Mouse (Mus musculus) megakaryocyte, adult 5-6 weeks (primary cell): Measurements from ENCODE around the gene Fgf6. TPM values are rescaled to one million over a fixed set of nuclear protein-coding genes. Genes with fewer than 3 reads are reported as not detected.

Experiments used
- ATAC-seq: 2 replicates; pipeline ENCODE4 v1.8.0; 2016; ENCODE audit warnings: mild to moderate bottlenecking, inconsistent platforms; ENCODE audit not compliant: poor library complexity, severe bottlenecking
- total RNA-seq, 2 experiments: library from RNA; stranded (forward) in 1 of 2; stranded (reverse) in 1 of 2; fragments of 153-499, 151-499 nt in 1 of 2; fragments of 221-1000, 200-1000 nt in 1 of 2; gene quantifications; 2 replicates each; pipeline versions ENCODE4 v1.2.3 to v1.2.4; 2015 to 2017

Fgf6 gene
- total RNA-seq (2015) (not detected in 2 replicates), total RNA-seq (2017) (not detected in 2 replicates)

GRCm38 (mm10) chr6:127014906-127015770 lies at the start of gene Fgf6:
Fgf6 (plus strand) TSS chr6:127015586.
- no peak for ATAC-seq

- ATAC-seq, result no peak
Observed at GRCm38 (mm10) chr6:126966241-126967026, 49.0 kb upstream of the Fgf6 start.

- ATAC-seq, result peak; percentile 60
Observed at GRCm38 (mm10) chr6:126981539-126982234, 33.7 kb upstream of the Fgf6 start.

- ATAC-seq, result no peak
Observed at GRCm38 (mm10) chr6:126993676-126994075, 21.7 kb upstream of the Fgf6 start.

GRCm38 (mm10) chr6:126995494-126995893 lies 19.9 kb upstream of the Fgf6 start:
- ATAC-seq, result no peak

- peak; percentile 99 for ATAC-seq
Observed at GRCm38 (mm10) chr6:126996399-126996798, 19.0 kb upstream of the Fgf6 start.

- no peak for ATAC-seq
Observed at GRCm38 (mm10) chr6:127005646-127006045, 9.7 kb upstream of the Fgf6 start.

- no peak for ATAC-seq
Observed at GRCm38 (mm10) chr6:127006551-127006950, 8.8 kb upstream of the Fgf6 start.

- ATAC-seq, result no peak
Observed at GRCm38 (mm10) chr6:127010021-127010420, 5.4 kb upstream of the Fgf6 start.

GRCm38 (mm10) chr6:127011947-127012535 lies 3.3 kb upstream of the Fgf6 start:
- ATAC-seq, result no peak

GRCm38 (mm10) chr6:127019254-127019653 lies 3.9 kb downstream of the Fgf6 start:
- no peak for ATAC-seq

- no peak for ATAC-seq
Observed at GRCm38 (mm10) chr6:127020431-127020830, 5.0 kb downstream of the Fgf6 start.

- ATAC-seq, result no peak
Observed at GRCm38 (mm10) chr6:127024836-127025235, 9.4 kb downstream of the Fgf6 start.

GRCm38 (mm10) chr6:127034760-127035159 lies 19.4 kb downstream of the Fgf6 start:
- peak; percentile 70 for ATAC-seq

GRCm38 (mm10) chr6:127044909-127045308 lies 29.5 kb downstream of the Fgf6 start:
- no peak for ATAC-seq

GRCm38 (mm10) chr6:127050847-127051246 lies 35.5 kb downstream of the Fgf6 start:
- ATAC-seq, result no peak

- ATAC-seq, result no peak
Observed at GRCm38 (mm10) chr6:127056990-127057588, 41.7 kb downstream of the Fgf6 start.

- ATAC-seq, result no peak
Observed at GRCm38 (mm10) chr6:127059975-127060374, 44.6 kb downstream of the Fgf6 start.

GRCm38 (mm10) chr6:127063915-127064314 lies 48.5 kb downstream of the Fgf6 start:
- no peak for ATAC-seq

- no peak for ATAC-seq
Observed at GRCm38 (mm10) chr6:127064815-127065214, 49.4 kb downstream of the Fgf6 start.
